Mouse (Mus musculus): ENCODE results near the gene Ppp1r37.
"Not testable (repeated sequence)": the region's sequence is repeated elsewhere in the genome, so short reads cannot be mapped to it uniquely, and the experiment has no call there.

Gene Ppp1r37

DNA sequence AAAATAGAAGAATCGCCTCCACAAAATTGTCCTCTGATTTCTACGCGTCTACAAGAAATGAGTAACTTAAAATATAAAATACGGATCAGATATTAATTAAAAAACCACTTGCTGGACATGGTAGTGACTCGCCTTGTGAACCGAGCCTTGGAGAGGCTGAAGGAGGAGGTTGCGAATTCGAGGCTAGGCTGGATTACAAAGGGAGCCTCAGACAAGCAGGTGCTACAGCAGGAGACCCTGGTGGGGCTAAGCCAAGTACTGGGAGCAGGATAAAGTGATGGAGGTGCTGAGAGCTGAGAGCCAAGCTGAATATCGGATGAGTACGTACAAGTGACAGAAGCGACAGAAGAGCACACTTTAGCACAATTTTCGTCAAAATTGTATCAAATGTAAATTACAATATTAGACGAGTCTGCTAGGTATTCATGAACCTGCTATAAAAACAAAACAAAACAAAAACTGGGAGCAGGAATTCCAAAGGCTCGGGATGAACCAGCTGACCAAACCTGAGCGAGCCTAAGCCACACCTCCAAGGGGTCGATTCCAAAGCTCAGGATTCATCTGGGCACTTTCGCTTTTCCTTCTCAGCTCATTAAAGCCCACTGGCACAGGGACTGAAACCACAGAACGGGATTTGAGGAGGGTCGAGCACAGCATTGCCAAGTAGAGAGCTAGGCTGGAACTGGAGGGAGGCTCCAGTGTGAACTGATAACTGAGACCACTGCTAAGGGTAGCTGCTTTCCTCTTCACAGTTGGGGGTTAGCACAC, at the start of gene Ppp1r37:
Ppp1r37 (minus strand) TSS at position 434 of the 768 bp plus-strand sequence.
- DNase-seq (ENCODE audit: low read depth, low spot score): peak; percentile 65

DNA sequence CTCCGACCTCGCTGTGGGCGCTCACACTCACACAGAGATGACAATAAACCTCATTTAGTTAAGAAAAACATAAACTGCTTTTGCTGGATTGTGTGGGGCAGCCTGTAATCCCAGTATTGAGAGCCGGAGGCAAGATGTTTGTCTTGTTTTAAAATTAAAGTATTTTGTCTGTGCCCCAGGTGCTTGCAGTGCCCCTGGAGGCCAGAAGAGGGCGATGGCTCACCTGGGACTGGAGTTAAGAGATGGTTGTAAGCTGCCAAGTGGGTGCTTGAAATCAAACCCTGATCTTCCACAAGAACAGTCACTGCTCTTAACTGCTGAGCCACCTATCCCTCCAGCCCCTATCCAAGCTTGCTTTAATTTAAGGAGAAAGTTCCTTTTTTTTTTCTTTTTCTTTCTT, 48.1 kb upstream of the Ppp1r37 start:
- DNase-seq (ENCODE audit: low read depth, low spot score): no peak

DNA sequence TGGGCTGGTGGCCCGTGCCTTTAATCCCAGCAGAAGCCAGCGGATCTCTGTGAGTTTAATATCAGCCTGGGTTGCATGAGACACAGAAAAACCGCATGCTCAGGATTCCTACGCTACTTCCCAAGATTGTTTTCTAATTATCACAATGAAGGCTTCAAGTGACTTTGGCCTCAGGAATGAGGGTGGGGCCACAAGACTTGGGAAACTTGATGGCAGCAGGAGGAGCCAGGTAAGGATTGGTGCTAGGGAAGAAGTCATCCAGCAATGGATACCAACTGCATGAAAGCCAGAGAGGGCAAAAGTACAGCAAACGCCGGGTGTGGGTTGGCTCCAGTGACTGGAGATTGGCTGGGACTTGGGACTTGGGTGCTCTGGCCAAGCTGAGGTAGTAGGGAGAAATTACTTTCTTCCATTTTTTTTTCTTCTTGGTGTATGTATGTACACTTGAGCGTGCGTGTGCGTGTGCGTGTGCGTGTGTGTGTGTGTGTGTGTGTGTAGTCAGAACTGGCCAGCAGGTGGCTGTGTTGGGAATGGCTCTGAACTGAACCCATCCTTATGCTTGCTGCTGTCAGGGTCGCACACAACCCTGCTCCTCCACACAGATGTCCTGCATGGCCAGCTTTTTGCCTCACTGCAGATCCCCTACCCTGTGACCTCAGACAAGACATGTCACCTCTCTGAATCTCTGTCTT, 46.9 kb upstream of the Ppp1r37 start:
- peak; percentile 17 for DNase-seq (ENCODE audit: low read depth, low spot score)

DNA sequence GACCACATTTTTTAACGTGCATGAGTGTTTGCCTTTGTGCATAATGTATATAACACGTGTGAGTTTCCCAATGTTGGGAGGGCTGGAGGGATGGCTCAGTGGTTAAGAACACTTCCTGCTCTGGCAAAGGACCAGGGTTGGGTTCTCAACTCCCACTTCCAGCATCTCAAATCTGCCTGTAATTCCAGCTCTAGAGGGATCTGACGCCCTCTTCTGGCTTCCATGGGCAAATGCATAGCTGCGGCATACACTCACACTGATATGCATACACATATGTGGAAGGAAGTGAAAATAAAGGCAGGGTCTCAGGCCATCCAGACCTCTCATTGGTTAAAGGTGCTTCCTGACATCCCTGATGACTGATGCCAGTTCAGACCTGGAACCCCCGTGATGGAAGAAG, 44.4 kb upstream of the Ppp1r37 start:
- no peak for DNase-seq (ENCODE audit: low read depth, low spot score)

DNA sequence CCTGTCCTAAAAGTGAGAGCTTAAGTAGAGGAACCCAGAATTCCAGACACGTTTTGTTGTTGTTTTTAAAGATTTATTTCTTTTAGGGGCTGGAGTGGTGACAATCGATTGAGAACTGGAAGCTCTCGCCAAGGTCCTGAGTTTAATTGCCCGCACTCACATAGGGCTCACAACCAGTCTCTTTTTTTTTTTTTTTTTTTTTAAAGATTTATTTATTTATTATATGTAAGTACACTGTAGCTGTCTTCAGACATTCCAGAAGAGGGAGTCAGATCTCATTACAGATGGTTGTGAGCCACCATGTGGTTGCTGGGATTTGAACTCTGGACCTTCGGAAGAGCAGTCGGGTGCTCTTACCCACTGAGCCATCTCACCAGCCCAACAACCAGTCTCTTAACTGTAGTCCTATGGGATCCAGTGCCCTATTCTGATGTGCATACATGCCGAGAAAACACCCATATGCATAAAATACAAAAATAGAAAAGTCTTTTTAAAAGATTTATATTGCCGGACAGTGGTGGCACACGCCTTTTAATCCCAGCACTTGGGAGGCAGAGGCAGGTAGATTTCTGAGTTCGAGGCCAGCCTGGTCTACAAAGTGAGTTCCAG, 41.8 kb upstream of the Ppp1r37 start:
- DNase-seq (ENCODE audit: low read depth, low spot score): not testable (repeated sequence)

DNA sequence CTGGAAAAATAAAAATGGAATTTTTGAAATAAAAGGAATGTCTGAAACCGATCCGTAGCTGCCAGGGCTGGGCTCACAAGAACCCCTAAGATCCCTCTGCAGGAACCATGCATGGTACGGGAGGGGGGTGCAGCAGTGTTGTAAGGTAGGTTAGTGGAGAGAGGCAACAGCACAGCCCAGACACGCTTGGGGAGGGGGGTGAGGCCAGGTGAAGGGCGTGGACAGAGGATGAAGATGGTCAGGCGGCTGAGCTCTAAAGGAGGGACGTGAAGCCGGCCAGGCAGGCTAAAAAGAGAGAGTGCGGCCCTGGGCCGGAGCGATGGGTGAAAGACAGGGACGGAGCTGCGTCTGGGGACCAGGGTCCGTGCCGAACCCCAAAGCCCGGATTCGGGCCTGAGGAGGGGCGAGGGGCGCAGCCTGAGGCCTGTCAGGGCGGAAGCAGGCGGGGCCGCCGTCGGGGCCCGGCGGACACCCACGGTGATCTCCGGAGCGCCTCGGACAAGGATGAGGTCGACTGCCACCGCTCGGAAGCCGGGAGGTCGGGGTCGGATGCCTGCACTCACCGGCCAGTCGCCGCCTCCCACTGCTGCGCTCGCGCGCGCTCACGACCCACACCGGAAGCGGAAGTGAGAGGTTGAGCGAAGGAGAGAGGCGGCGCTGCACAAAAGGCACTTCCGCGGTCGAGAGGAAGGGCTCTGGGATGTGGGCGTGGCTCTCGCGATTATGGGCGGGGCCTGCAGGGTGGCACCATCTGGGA, 41.2 kb upstream of the Ppp1r37 start, which contains the start of gene Clasrp:
Clasrp (minus strand) TSS at position 638 of the 757 bp plus-strand sequence.
- DNase-seq (ENCODE audit: low read depth, low spot score): peak; percentile 95

DNA sequence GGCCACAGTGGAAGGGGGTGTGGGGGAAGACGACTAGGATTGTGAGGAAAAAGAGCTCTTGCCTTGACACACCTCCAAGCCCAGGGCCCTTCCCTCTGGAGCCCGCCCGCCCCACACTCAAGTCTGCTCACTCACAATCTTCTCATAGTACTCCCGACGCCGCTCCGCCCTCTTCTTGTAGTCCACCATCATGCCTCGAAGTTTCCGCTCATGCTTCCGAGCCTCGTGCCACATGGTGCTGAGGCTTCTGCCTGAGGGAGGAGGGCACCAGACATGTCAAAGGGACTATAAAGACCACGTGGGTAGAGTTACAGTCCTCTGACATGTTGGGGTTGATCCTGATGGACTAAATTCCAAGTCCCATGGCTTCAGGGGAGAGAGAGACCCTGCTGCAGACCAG, 40.2 kb upstream of the Ppp1r37 start:
- DNase-seq (ENCODE audit: low read depth, low spot score): no peak

DNA sequence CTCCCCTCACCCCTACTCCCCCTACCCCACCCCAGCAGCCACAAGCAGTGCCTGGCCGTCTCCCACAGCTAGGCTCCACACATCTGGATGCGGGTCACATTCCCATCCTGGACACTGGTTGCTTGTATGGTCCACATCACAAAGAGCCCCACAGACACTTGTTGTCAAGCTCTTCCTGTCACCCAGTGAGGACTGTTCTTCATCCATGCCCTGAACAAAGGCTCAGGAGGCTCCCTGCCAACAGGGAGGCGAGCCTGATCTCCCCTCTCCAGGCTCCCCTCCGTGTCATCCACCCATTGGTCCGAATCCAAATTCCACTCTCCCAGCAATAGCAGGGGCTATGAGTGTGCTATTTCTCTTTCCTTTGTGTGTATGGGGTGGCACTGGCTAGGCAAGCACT, 37.7 kb upstream of the Ppp1r37 start:
- DNase-seq (ENCODE audit: low read depth, low spot score): no peak

DNA sequence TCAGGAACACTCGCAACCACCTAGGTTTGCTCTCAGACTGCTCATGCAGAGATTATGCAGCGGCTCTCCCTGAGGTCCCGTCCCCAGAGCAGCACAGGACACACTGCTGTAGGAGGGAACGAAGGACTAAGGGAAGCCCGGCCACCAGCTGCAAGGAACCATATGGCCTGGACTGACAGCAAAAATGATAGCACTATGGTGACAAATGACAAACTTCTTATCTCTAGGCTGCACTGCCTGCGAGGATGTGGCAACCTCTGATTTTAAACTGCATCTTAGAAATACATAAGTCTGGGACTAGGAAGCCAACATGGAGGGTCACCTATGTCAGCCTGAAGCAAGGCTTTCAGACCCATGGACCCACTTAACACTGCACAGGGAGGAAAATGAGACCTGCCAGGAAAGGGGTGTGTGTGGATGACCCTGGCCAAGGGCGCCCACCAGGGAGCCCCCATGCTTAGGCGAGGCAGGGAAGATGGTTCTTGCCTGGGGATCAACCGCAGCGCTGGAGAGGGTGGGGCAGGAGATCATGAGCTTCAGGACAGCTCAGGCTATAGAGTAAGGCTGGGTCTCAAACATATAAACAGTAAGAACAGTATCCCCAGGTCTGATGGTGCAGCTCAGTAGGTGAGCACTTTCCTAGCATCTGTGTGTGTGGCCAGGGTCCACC, 30.3 kb upstream of the Ppp1r37 start:
- no peak for DNase-seq (ENCODE audit: low read depth, low spot score)

DNA sequence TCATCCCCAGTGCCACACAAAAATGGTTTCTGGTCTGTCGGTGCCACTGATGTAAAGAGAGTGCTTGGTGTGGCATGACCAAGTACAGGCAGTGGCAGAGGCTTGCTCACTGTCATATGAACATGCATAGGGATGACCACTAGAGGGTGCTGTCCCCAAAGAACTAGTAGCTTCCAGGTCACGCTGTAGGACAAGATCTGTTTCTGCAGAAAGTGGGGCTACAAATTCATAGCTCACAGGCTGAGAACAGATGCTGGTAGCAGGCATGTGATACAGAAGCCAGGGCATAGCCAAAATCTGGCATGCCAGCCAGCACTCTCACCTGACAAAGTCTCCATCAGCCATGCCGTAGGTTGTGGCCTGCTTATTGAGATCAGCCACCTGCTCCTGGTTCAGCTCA, 27.0 kb upstream of the Ppp1r37 start:
- DNase-seq (ENCODE audit: low read depth, low spot score): peak; percentile 81

DNA sequence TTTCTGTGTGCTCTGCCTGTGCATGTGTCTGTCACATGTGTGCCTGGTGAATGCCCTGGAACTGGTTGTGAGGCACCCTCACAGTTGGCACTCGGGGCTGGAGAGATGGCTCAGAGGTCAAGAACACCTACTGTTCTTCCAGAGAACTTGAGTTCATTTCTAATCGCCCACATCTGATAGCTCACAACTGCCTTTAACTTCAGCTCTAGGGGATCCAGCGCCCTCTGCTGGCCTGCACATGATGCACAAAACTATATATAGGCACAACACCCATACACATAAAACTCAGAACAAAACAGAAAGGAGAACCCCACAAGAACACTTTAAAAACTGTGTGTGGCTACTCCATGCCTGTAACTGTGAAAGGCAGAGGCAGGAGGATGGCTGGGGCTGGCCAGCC, 26.3 kb upstream of the Ppp1r37 start:
- DNase-seq (ENCODE audit: low read depth, low spot score): peak; percentile 60

DNA sequence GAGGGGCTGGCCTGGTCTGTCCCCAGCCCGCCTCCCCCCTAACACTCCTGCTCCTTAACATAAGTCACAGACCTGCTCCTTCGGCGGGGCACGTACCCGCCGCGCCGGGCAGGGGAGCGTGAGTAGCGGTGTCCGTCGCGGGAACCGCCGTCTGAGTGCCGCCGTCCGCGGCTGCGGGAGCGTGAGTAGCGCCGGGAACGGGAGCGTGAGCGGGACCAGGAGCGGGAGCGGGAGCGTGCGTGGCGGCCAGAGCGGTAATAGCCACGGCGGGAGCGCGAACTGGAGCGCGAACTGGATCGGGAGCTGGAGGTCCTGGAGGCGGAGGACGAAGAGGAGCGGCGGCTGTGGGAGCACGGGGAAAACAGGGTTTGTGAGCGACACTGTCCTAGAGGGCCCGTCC, 23.4 kb upstream of the Ppp1r37 start:
- no peak for DNase-seq (ENCODE audit: low read depth, low spot score)

DNA sequence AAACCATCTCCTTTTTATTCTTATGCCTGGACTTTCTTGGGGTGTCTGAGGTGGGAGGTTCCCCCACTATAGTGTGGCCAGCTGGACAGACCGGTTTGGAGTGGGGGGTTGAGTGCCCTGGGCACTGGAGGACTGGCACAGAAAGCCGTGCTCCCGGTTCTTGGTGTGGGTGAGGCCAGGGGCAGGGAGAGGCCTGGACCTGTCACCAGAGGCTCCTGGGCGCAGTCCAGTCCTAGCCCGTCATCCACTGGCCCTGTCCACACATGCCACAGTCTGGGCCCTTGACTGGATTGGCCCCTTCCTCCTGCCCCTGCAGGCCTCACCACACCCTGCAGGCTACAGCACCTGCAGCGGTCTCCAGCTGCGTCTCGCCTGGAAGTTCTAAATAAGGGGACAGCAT, 17.8 kb upstream of the Ppp1r37 start:
- no peak for DNase-seq (ENCODE audit: low read depth, low spot score)

DNA sequence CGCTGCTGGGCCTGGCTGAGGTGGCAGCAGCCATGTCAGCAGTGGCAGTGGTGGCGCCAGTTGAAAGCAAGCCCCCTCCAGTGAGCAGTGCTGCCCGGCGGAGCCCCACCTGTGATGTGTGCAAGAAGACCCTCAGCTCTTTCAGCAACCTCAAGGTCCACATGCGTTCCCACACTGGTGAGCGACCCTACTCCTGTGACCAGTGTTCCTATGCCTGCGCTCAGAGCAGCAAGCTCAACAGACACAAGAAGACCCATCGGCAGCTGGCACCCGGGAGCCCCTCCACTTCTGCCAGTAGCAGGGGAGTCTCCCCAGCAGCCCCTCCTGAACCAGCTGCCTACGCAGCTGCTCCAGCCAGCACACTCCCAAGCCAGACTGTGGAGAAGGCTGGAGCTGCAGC, 16.9 kb upstream of the Ppp1r37 start:
- DNase-seq (ENCODE audit: low read depth, low spot score): no peak

DNA sequence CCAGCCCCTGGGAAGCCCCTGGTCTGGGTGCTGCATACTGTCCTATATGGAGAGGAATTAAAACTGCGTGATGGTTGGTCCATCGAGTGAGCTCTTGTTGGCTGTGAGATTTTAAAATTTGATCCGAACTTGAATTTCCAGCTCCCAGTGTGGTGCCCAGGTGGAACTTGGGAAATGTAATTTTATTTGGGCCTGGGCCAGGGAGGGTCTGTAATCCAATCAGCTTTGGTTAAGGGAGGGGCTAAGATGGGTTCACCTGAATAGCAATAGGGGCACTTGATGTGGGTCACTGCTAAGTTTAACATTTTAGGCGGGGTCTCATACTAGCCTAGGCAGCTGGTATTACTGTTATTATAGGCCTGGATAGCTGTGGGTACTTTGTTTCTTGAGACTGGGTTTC, 15.6 kb upstream of the Ppp1r37 start:
- no peak for DNase-seq (ENCODE audit: low read depth, low spot score)

DNA sequence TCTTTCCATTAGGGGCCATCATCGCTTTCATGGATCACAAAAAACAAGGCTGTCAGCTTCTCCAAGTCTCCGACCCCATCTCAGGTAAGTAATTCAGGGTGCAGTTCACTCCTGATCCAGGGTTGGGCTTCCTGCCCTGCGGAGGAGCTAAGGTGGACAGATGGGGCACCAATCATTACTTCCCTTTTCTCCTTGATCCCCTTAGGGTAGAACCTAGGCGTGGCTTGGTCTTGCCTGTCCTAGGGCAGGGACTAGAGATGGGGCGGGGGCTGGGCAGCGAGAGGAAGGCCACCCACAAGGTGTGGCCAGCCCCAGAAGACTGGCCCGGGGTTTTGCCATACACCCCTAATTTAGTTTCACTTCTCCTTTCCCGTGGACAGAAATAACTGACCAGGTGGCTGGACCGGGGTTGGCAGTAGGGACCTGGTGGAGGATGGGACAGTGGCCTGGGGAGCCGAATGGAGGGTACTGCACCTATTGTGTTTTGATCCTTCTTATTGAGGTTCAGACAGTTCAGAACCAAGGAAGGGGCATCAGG, 15.1 kb upstream of the Ppp1r37 start:
- DNase-seq (ENCODE audit: low read depth, low spot score): no peak

DNA sequence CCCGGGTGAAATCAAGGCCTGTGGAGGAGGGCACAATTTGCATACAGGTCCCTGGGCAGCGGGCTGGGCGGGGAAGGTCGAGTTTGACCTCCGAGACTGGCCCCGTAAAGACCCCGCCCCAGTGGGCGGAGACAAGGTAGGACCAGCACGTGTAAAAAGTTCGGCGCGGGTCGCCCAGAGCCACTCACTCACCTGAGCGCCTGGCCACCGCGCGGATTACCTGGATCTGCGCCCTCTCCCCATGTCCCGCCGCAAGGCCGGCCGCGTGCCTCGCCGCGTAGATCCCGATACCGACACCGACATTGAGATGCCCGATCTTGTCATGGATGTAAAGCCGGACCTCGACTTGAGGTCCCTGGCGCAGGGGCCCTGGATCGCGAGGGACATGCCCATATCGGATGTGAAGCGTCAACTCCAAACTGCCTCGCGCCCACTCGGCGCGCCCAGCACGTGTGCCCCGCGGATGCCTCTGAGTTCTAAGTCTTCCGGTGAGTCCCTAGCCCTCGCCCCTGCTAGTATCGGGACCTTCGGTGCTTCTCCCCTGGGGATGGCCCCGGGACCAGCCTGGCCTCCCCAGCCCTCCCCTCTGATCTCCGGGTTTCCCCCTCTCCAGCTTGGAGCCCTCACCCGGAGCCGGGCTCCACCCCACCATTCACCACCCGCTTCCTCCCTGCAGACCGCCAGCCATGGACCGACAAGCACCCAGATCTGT, 14.4 kb upstream of the Ppp1r37 start, which contains the start of the genes Zfp296 and Gemin7:
Zfp296 (plus strand) TSS at position 147 of the 712 bp plus-strand sequence.
Gemin7 (minus strand) TSS at position 455 of the 712 bp plus-strand sequence.
- no peak for DNase-seq (ENCODE audit: low read depth, low spot score)

DNA sequence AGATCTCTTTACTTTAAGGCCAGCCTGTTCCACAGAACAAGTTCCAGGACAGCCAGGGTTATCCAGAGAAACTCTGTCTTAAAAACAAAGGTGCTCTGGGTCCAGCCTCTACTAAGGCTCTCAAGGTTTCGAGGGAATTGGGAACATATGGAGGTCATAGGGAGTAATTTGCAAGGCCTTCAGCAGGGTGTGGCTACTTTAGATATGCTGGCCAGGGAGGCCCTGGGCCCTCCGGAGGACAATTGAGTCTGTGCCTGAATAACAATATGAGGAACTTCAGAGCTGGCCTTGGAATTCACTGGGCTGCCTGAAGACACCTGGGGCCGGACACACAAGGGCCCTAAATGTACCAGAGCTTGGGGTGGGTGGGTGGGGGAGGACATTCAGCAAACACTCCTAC, 12.7 kb upstream of the Ppp1r37 start:
- no peak for DNase-seq (ENCODE audit: low read depth, low spot score)

DNA sequence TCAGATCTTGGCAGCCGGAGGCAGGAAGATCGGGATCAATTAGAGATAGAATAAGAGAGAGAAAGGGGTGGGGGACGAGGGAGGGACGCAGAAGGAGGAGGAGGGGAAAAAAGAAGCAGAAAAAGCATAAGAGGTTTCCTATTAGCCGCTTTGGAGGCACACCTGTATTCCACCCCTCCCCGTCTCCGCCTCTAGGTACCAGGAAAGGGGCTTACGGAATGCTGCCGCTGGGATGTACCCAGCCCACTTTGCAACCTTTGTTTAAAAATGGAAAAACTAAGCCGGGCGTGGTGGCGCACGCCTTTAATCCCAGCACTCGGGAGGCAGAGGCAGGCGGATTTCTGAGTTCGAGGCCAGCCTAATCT, 10.9 kb upstream of the Ppp1r37 start:
- DNase-seq (ENCODE audit: low read depth, low spot score): no peak

Data from 3T3-L1 (cell line).